Mouse (Mus musculus) hindbrain, postnatal 0 days (tissue): ENCODE results near the gene Cacna1s. TPM values are rescaled to one million over a fixed set of nuclear protein-coding genes. Genes with fewer than 3 reads are reported as not detected.
A peak's percentile ranks its signal among the peaks of the same experiment; 100 is the strongest.

ENCODE experiments used
- ATAC-seq: fragments of 200-750 bp; cut with Nextera tagmentation; 2 replicates; pipeline ENCODE4 v1.8.0; 2017; ENCODE audit warnings: mild to moderate bottlenecking, moderate TSS enrichment, moderate library complexity
- DNase-seq: peaks from one replicate; pipeline ENCODE4 v3.0.0-alpha.2; 2015; ENCODE audit warnings: low spot score
- H3K27ac ChIP-seq: fragments of 300-500 bp; sonication (generic); 2 replicates; pipeline ENCODE4 v1.5.1; 2014; ENCODE audit warnings: mild to moderate bottlenecking
- H3K27me3 ChIP-seq: fragments of 300-500 bp; sonication (generic); 2 replicates; pipeline ENCODE4 v1.6.1; 2014; ENCODE audit warnings: low read length, mixed read lengths; ENCODE audit not compliant: insufficient read depth
- H3K36me3 ChIP-seq: fragments of 300-500 bp; sonication (generic); 2 replicates; pipeline ENCODE4 v1.6.1; 2014; ENCODE audit warnings: low read length, mixed read lengths; ENCODE audit not compliant: insufficient read depth
- H3K4me1 ChIP-seq: fragments of 300-500 bp; sonication (generic); 2 replicates; pipeline ENCODE4 v1.6.1; 2014; ENCODE audit warnings: antibody characterized with exemption, low read length, mixed read lengths; ENCODE audit not compliant: insufficient read depth
- H3K4me2 ChIP-seq: fragments of 300-500 bp; sonication (generic); 2 replicates; pipeline ENCODE4 v1.6.1; 2014; ENCODE audit warnings: low read depth, mild to moderate bottlenecking, low read length, moderate library complexity, mixed read lengths
- H3K4me3 ChIP-seq: fragments of 300-500 bp; sonication (generic); 2 replicates; pipeline ENCODE4 v1.5.1; 2014; ENCODE audit warnings: low read length
- H3K9ac ChIP-seq: fragments of 300-500 bp; sonication (generic); replicated peaks from 2 replicates; pipeline ENCODE4 v1.6.1; 2014; ENCODE audit warnings: mild to moderate bottlenecking, low read length, moderate library complexity, mixed read lengths
- H3K9me3 ChIP-seq: fragments of 300-500 bp; sonication (generic); 2 replicates; pipeline ENCODE4 v1.6.1; 2016; ENCODE audit warnings: low read length, mixed read lengths
- CTCF ChIP-seq: IDR thresholded peaks from 2 replicates; pipeline ENCODE4 v1.5.1; 2016; ENCODE audit warnings: antibody characterized with exemption, control low read depth, low read depth
- WGBS: fragments of 180-500 bp; shearing (Covaris S2); extraction: QIAGEN DNeasy Blood & Tissue Kit; methylation state at CpG from one replicate; pipeline ENCODE4 v1.1.7; 2014; 5-methylcytosine and 5-hydroxymethylcytosine counted together
- polyA plus RNA-seq: library from polyadenylated mRNA; unstranded; fragments of >200 nt; fragmentation: Nextera tagmentation; extraction: Ambion mirVana; gene quantifications from 2 replicates; pipeline ENCODE4 v1.2.1, GENCODE M21; 2015
- total RNA-seq: library from RNA; depleted of rRNA; stranded (reverse); fragments of >200 nt; gene quantifications from 2 replicates; pipeline ENCODE4 v1.2.3, GENCODE M21; 2014

The Cacna1s gene
- total and polyA plus RNA-seq, 2 experiments from 2014 or later = 0.53 to 1.9 TPM

DNA sequence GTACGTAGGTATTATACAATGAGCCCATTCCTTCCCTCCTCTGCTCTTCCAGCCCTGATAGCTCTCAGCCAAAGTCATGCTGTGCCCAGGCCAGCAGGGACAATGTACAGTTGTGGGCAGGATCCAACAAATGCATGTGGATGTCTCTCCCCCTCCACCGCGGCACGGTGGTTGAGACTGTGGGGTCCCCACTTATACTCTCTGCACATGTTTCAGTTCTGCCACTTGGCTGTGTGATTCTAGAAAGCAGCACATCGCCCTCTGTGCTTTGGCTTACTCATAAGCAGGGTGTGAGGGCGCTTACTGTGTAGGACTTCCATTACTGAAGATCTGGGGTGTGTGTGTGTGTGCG lies 9.2 kb downstream of the Cacna1s start:
- 60% methylated on average over 7 of the region's 7 CpGs for WGBS
- H3K27ac ChIP-seq = peak overlapping the region; percentile 11; the same call in 1 of the 2 replicates
- H3K4me3 ChIP-seq = no peak overlapping the region
- no peaks in the 10 kb centered on the region for H3K36me3 ChIP-seq
- H3K4me1 ChIP-seq = no peaks in the 10 kb centered on the region
- DNase-seq (peak; percentile 29), ATAC-seq (peak; percentile 36; the same call in 1 of the 2 replicates)
- no peak for TF ChIP-seq CTCF
- H3K9me3 ChIP-seq = no peaks in the 10 kb centered on the region
- no peak overlapping the region for H3K4me2 ChIP-seq
- no peaks in the 10 kb centered on the region for H3K27me3 ChIP-seq
- no peak overlapping the region for H3K9ac ChIP-seq

DNA sequence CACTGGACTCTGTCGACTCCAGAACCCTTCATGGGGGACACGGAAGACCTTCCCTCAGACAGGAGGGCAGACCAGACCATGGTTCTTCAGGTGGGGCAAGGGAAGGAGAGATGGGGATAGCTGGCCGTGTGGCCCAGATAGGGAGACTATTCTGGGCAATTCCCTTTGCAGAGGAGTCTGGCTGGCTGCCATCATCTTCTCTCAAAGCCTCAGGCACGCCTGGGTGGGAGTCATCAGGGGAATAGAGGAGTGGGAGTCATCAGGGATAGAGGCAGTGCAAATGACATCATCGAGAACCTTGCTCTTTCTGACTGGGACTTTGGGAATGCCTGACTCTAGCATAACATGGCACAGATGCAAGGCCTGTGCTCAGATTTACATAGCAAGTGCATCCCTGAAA lies 11.4 kb downstream of the Cacna1s start:
- TF ChIP-seq CTCF = no peak
- Histone ChIP-seq H3K27ac (no peak overlapping the region), H3K9ac (no peak overlapping the region), H3K4me1 (no peaks in the 10 kb centered on the region), H3K27me3 (no peaks in the 10 kb centered on the region), H3K36me3 (no peaks in the 10 kb centered on the region), H3K4me2 (no peak overlapping the region), H3K4me3 (no peak overlapping the region), H3K9me3 (no peaks in the 10 kb centered on the region)
- DNase-seq (no peak), ATAC-seq (no peak)
- WGBS = 65% methylated on average over 5 of the region's 5 CpGs

DNA sequence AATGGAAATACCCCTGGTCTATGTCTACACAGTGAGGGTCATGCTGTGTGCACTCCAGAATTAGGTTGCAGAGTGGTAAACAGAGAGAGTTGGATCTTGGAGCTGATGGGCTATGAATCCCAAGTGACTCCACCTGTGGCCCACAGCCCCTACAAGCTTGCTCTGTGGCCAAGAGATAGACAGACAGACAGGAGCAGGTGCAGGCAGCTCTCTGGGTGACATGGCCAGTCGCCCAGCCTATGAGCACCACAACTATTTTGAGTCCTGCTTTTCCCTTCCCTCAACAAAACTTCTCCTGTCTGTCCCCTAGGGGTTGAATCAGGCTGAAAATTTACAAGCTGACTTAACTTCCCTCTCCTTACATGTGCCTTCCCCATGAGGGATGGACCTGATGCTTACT lies 14.1 kb downstream of the Cacna1s start:
- Histone ChIP-seq H3K9me3 (no peaks in the 10 kb centered on the region), H3K9ac (no peak overlapping the region), H3K4me3 (no peak overlapping the region), H3K4me2 (no peak overlapping the region), H3K36me3 (no peaks in the 10 kb centered on the region), H3K27ac (no peak overlapping the region), H3K27me3 (no peaks in the 10 kb centered on the region), H3K4me1 (no peaks in the 10 kb centered on the region)
- no peak for ATAC-seq
- 72% methylated on average over 1 of the region's 1 CpGs for WGBS
- TF ChIP-seq CTCF = no peak
- no peak for DNase-seq

DNA sequence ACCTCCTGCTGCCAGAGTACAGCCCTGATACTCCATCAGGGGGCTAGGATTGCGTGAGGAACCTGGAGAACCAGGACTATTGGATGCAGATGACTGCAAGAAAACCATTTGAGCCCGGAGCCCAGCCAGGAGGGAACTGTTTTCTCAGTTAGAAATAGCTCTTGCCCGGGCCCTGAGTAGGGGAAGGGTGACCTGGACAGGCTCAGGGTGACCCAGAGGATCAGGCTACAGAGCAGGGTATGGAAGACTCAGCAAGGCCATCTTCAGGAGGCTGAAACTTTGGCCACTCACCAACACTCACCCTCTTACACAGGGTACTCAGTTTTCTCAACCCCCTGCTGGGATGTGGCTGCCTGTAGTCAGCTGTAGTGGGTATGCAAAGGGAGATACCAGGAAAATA lies 15.0 kb downstream of the Cacna1s start:
- H3K9ac ChIP-seq = no peak overlapping the region
- H3K27me3 ChIP-seq = no peaks in the 10 kb centered on the region
- 77% methylated on average over 3 of the region's 3 CpGs for WGBS
- no peaks in the 10 kb centered on the region for H3K36me3 ChIP-seq
- no peak for TF ChIP-seq CTCF
- ATAC-seq = no peak
- H3K9me3 ChIP-seq = no peaks in the 10 kb centered on the region
- no peaks in the 10 kb centered on the region for H3K4me1 ChIP-seq
- H3K4me2 ChIP-seq = no peak overlapping the region
- DNase-seq = no peak
- no peak overlapping the region for H3K27ac ChIP-seq
- H3K4me3 ChIP-seq = no peak overlapping the region

DNA sequence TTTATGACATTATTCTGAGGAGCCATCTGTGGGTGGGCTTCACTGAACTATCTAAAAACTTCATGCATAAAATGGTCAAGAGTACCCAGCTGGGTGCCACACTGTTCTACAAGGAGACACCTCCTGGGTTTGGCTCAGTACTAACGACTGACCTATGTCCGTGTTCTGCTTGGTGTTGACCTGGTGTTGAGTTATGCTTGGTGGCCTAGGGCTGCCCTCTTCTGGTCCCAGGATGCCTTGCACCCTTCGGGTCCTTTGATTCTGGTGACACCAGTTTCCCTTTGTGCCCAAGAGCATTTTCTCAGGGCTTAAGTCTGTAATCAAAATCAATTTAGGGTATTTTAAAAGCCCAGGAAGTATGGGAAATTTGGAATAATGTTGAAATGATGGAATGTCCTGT lies 23.5 kb downstream of the Cacna1s start:
- Histone ChIP-seq H3K4me1 (peaks cover 3% of the 10 kb centered on the region; the same call in 1 of the 2 replicates), H3K9ac (no peak overlapping the region), H3K36me3 (no peaks in the 10 kb centered on the region), H3K27ac (no peak overlapping the region), H3K4me2 (no peak overlapping the region), H3K9me3 (no peaks in the 10 kb centered on the region), H3K27me3 (no peaks in the 10 kb centered on the region), H3K4me3 (no peak overlapping the region)
- ATAC-seq (peak; percentile 58; the same call in 1 of the 2 replicates), DNase-seq (peak; percentile 55)
- TF ChIP-seq CTCF = peak; percentile 83
- 13% methylated on average over 3 of the region's 3 CpGs for WGBS

DNA sequence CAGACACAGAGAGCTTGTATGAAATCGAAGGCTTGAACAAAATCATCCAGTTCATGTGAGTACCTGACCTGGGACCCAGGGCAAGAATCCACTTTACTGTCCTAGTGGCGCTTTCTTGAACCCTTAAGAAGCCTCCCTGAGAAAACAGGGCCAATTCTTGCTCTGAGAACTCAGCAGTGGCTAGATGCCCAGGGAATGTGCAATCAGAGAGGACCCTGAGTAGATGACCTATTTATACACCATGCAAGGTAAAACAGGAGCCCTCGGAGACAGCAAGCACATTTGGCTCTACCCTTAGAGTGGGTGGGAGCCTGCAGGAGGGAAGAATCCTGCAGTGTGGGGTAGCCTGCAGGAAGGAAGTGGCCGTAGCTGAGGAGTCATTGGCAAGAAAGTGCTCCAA lies 25.1 kb downstream of the Cacna1s start:
- Histone ChIP-seq H3K4me3 (no peak overlapping the region), H3K27me3 (no peaks in the 10 kb centered on the region), H3K9ac (no peak overlapping the region), H3K4me2 (no peak overlapping the region), H3K4me1 (peaks cover 3% of the 10 kb centered on the region; the same call in 1 of the 2 replicates), H3K36me3 (no peaks in the 10 kb centered on the region), H3K27ac (no peak overlapping the region), H3K9me3 (no peaks in the 10 kb centered on the region)
- ATAC-seq = no peak
- DNase-seq = no peak
- 67% methylated on average over 4 of the region's 4 CpGs for WGBS
- no peak for TF ChIP-seq CTCF

DNA sequence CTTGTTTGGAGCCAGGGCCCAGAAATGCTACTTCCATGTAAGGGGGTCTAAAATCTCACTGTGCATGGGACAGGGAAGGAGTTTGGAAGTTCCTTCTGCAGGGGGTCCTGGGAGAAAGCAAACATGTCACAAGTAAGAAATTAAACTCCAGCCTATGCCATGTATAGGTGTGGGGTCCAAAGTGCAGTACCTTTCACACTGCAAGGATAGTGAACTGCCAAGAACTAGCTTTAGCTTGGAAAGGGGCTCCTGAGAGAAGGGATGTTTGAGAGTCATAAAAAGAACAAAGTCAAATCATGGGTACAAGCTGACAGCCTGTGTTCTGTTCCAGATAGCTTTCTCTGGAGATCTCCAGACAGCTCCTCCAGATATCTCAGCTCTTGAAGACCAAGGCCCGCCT lies 28.6 kb downstream of the Cacna1s start:
- Histone ChIP-seq H3K27ac (no peak overlapping the region), H3K4me2 (no peak overlapping the region), H3K4me3 (no peak overlapping the region), H3K9me3 (no peaks in the 10 kb centered on the region), H3K27me3 (no peaks in the 10 kb centered on the region), H3K4me1 (peaks cover 3% of the 10 kb centered on the region; the same call in 1 of the 2 replicates), H3K36me3 (no peaks in the 10 kb centered on the region), H3K9ac (no peak overlapping the region)
- ATAC-seq (no peak), DNase-seq (no peak)
- WGBS = 90% methylated on average over 1 of the region's 1 CpGs
- TF ChIP-seq CTCF = no peak
